Mouse (Mus musculus) lung, adult 2 months (tissue): ENCODE results near the gene Acadm.

Source experiments
- CTCF ChIP-seq: fragments of 200-500 bp; IDR thresholded peaks from 2 replicates; pipeline ENCODE4 v1.5.1; 2011; ENCODE audit warnings: mild to moderate bottlenecking, low read length, control low read depth; ENCODE audit not compliant: insufficient read depth
- POLR2A ChIP-seq: fragments of 200-500 bp; IDR thresholded peaks from 2 replicates; pipeline ENCODE4 v1.6.1; 2011; ENCODE audit warnings: low read depth, mild to moderate bottlenecking, control low read depth, low read length, borderline replicate concordance; ENCODE audit errors: extremely low read depth

- TF ChIP-seq POLR2A = no peak
- TF ChIP-seq CTCF = no peak
Observed at GRCm38 (mm10) chr3:153905251-153906135, 38.9 kb downstream of the Acadm start.
